Mouse (Mus musculus) limb, embryonic 12.5 days (tissue): Measurements from ENCODE around the gene Ggt6. TPM values are rescaled to one million over a fixed set of nuclear protein-coding genes. Genes with fewer than 3 reads are reported as not detected.

Source experiments
- ATAC-seq: fragments of 200-750 bp; cut with Nextera tagmentation; 2 replicates; pipeline ENCODE4 v1.8.0; 2017; ENCODE audit warnings: low read depth, moderate TSS enrichment; ENCODE audit not compliant: insufficient number of reproducible peaks, insufficient read depth, low FRiP score, low TSS enrichment
- H3K27ac ChIP-seq: fragments of 300-500 bp; sonication (generic); 2 replicates; pipeline ENCODE4 v1.5.1; 2016; ENCODE audit warnings: mild to moderate bottlenecking, moderate library complexity
- H3K27me3 ChIP-seq: fragments of 300-500 bp; sonication (generic); 2 replicates; pipeline ENCODE4 v1.6.1; 2016; ENCODE audit warnings: mild to moderate bottlenecking, moderate library complexity
- H3K36me3 ChIP-seq: fragments of 300-500 bp; sonication (generic); 2 replicates; pipeline ENCODE4 v1.6.1; 2016; ENCODE audit warnings: mild to moderate bottlenecking, moderate library complexity
- H3K4me1 ChIP-seq: fragments of 300-500 bp; sonication (generic); replicated peaks from 2 replicates; pipeline ENCODE4 v1.6.1; 2016
- H3K4me2 ChIP-seq: fragments of 300-500 bp; sonication (generic); 2 replicates; pipeline ENCODE4 v1.6.1; 2016; ENCODE audit warnings: mild to moderate bottlenecking, moderate library complexity
- H3K4me3 ChIP-seq: fragments of 300-500 bp; sonication (generic); replicated peaks from 2 replicates; pipeline ENCODE4 v1.5.1; 2016; ENCODE audit warnings: mild to moderate bottlenecking
- H3K9ac ChIP-seq: fragments of 300-500 bp; sonication (generic); replicated peaks from 2 replicates; pipeline ENCODE4 v1.6.1; 2016; ENCODE audit warnings: mild to moderate bottlenecking, moderate library complexity
- H3K9me3 ChIP-seq: fragments of 300-500 bp; sonication (generic); 2 replicates; pipeline ENCODE4 v1.6.1; 2016; ENCODE audit warnings: mild to moderate bottlenecking, moderate library complexity
- WGBS: fragments of 180-500 bp; shearing (Covaris S2); methylation state at CpG from one replicate; pipeline ENCODE4 v1.1.7; 2016; 5-methylcytosine and 5-hydroxymethylcytosine counted together
- polyA plus RNA-seq: library from polyadenylated mRNA; unstranded; fragments of >200 nt; fragmentation: Nextera tagmentation; extraction: Ambion mirVana; gene quantifications from 2 replicates; pipeline ENCODE4 v1.2.1, GENCODE M21; 2016

Ggt6 gene
- polyA plus RNA-seq, 1 experiment from 2014 or later: 0.15 TPM

DNA sequence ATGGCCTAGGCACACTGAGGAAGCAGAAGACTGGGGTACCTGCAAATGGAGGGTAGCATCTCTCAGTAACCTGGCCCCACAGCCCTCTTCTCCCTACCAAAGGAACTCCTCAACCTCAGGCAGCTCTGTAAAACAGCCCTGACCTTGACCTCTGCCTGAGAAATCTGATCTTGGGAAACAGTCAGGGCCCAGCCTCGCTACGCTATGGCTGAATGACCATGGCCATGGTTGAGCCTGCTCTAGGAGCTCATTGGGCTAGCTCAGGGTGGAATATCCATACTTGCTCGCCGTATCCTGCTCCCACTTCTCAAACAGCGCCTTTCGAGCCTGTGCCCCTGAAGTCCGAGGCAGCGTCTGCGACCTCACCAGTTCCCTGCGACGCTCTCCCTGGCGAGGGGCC is 34.3 kb upstream of the Ggt6 start:
- Histone ChIP-seq H3K4me2 (no peak overlapping the region), H3K27ac (no peak overlapping the region), H3K9ac (no peak overlapping the region), H3K4me1 (peaks cover 16% of the 10 kb centered on the region), H3K4me3 (no peak overlapping the region), H3K27me3 (peaks cover under 1% of the 10 kb centered on the region; the same call in 1 of the 2 replicates), H3K9me3 (no peaks in the 10 kb centered on the region), H3K36me3 (peaks cover 8% of the 10 kb centered on the region; the same call in 1 of the 2 replicates)
- no peak for ATAC-seq
- WGBS: 84% methylated on average over 12 of the region's 12 CpGs

DNA sequence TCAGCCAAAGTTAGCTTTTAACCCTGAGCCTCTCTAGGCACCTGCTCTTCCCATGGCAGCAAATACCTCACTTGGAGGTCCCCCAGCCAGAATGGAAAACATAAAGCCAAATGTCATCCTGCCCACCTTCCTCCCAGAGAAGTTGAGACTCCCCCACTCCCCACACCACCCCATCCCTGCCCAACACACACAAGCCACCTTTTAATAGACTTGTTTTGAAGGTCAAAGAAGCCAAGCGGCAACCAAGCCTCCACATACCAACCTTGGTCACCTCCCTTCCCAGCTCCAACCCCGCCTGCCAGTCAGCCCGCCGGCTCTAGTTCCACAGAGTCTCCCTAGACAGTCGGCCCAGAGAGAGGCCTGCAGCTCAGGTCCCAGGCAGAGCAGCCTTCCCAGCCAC is 33.3 kb upstream of the Ggt6 start:
- H3K27ac ChIP-seq: no peak overlapping the region
- WGBS: 84% methylated on average over 5 of the region's 5 CpGs
- no peak overlapping the region for H3K9ac ChIP-seq
- H3K4me3 ChIP-seq: no peak overlapping the region
- no peaks in the 10 kb centered on the region for H3K9me3 ChIP-seq
- peaks cover 8% of the 10 kb centered on the region; the same call in 1 of the 2 replicates for H3K36me3 ChIP-seq
- H3K4me1 ChIP-seq: peaks cover 15% of the 10 kb centered on the region
- H3K27me3 ChIP-seq: peaks cover 10% of the 10 kb centered on the region
- H3K4me2 ChIP-seq: no peak overlapping the region
- ATAC-seq: no peak

DNA sequence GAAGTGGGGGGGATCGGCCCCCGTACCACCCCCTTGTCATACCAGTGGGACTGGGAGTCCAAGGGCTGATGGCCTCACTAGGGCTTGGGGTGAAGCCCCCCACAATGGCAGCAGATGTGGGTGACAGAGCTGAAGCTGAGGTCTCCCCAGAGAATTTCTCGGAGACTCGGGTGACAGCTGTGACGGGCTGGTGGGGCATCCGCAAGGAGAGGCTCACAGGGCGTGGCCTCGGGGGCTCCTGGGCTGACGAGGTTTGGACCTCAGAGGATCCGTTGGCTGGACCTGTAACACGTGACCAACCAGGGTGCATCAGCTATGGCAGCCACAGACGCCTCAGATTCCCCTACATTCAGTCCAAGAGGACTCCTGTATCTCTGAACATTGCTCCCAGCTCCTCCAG is 32.4 kb upstream of the Ggt6 start:
- Histone ChIP-seq H3K36me3 (peaks cover 8% of the 10 kb centered on the region; the same call in 1 of the 2 replicates), H3K27ac (no peak overlapping the region), H3K27me3 (peaks cover 20% of the 10 kb centered on the region), H3K4me2 (no peak overlapping the region), H3K9ac (no peak overlapping the region), H3K9me3 (no peaks in the 10 kb centered on the region), H3K4me3 (no peak overlapping the region), H3K4me1 (peaks cover 23% of the 10 kb centered on the region; the same call in 1 of the 2 replicates)
- WGBS: 88% methylated on average over 12 of the region's 12 CpGs
- ATAC-seq: no peak

DNA sequence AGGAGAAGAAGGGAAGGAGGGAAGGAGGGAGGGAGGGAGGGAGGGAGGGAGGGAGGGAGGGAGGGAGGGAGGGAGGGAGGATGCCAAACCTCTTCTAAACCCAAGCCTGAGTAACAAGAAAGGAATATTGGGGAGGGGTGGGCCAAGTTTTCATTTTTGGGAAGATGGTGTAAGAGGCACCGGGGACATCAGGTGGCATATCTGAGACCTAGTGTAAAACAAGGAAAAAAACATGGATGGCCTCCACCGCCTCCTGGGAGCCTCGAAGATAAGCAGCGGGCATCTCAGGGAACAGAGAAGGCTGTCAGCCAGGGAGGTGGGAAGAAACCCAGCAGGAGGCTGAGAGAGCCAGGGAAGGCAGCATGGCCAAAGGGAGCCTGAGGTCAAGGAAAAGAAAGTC is 29.8 kb upstream of the Ggt6 start:
- Histone ChIP-seq H3K9ac (no peak overlapping the region), H3K4me1 (peaks cover 48% of the 10 kb centered on the region), H3K4me3 (no peak overlapping the region), H3K36me3 (no peaks in the 10 kb centered on the region), H3K9me3 (no peaks in the 10 kb centered on the region), H3K27me3 (peaks cover 45% of the 10 kb centered on the region), H3K27ac (no peak overlapping the region), H3K4me2 (no peak overlapping the region)
- 54% methylated on average over 4 of the region's 4 CpGs for WGBS
- ATAC-seq: no peak

DNA sequence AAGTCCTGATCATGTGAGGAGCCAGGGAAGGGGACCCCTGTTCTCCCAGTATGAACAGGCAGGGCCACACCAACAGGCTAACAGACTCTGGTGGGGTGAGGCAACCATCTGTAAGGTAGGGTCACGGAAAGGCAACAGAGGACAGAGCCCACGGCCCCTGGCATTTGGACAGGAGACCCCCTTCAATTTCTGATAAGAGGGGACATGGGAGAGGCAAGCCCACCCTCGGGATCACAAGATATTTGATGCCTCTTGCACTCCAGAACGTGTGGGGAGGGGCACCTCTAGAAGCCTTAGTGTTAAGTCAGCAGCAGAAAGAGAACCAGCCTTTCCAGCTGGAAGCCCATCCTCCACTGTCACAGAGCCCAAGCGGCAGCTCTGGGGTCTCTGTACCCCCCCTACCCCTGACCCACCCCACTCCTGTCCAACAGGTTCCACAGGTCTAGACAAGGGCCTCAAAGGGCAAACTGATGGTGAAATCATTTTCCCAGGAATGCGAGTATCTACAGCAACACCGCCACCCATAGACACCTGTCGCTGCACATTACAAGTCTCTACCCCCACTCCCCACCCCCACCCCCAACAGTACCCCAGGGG is 29.1 kb upstream of the Ggt6 start:
- peaks cover 50% of the 10 kb centered on the region for H3K27me3 ChIP-seq
- H3K9me3 ChIP-seq: no peaks in the 10 kb centered on the region
- ATAC-seq: no peak
- H3K36me3 ChIP-seq: no peaks in the 10 kb centered on the region
- no peak overlapping the region for H3K4me3 ChIP-seq
- whole genome bisulfite sequencing: 52% methylated on average over 8 of the region's 8 CpGs
- no peak overlapping the region for H3K9ac ChIP-seq
- peaks cover 55% of the 10 kb centered on the region for H3K4me1 ChIP-seq
- H3K27ac ChIP-seq: no peak overlapping the region
- H3K4me2 ChIP-seq: no peak overlapping the region

DNA sequence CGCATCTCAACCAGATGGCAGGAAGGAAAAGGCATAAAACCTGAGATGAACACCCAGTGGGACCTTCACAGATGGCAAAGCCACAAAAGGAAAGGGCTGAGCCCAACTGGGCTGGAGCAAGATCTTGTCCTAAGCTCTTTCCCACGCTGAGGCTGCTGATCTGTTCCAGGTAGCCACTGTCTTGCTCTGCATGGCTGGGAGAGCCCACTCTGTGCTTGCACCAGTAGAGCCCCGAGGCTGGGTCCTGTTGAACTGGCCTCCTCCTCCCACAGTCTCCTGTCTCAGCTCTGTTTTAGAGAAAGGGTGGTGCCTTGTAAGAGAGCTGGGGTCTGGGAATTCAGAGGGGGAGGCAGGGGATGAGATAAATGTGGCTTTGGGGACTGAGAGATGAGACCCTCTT is 28.2 kb upstream of the Ggt6 start:
- H3K27me3 ChIP-seq: peaks cover 50% of the 10 kb centered on the region
- no peak for ATAC-seq
- no peak overlapping the region for H3K27ac ChIP-seq
- H3K9ac ChIP-seq: no peak overlapping the region
- H3K9me3 ChIP-seq: no peaks in the 10 kb centered on the region
- no peak overlapping the region; the same call in 1 of the 2 replicates for H3K4me2 ChIP-seq
- no peaks in the 10 kb centered on the region for H3K36me3 ChIP-seq
- WGBS: 13% methylated on average over 3 of the region's 3 CpGs
- H3K4me1 ChIP-seq: peaks cover 57% of the 10 kb centered on the region
- H3K4me3 ChIP-seq: no peak overlapping the region

DNA sequence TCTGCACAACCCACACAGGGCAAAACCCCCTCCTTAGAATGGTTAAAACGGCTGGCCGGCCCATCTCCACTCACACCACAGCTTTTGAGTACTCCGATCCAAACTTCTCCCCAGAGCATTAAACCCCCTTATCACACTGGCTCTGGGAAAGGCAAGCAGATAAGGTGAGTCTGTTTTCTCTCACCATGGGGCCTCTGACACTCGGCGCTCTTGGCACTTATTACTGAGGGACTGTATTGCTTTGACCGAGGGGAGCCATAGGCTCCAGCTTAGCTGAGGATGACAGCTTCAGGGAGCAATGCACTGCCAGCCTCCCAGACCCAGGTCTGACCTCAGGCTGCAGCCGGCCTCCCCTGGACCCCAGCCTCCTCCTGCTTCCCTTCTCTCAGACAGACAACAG is 27.8 kb upstream of the Ggt6 start:
- H3K9me3 ChIP-seq: no peaks in the 10 kb centered on the region
- ATAC-seq: no peak
- WGBS: 9% methylated on average over 7 of the region's 7 CpGs
- no peak overlapping the region; the same call in 1 of the 2 replicates for H3K4me2 ChIP-seq
- no peak overlapping the region for H3K9ac ChIP-seq
- H3K4me1 ChIP-seq: peaks cover 57% of the 10 kb centered on the region
- no peak overlapping the region for H3K27ac ChIP-seq
- no peaks in the 10 kb centered on the region for H3K36me3 ChIP-seq
- peaks cover 50% of the 10 kb centered on the region for H3K27me3 ChIP-seq
- no peak overlapping the region for H3K4me3 ChIP-seq

DNA sequence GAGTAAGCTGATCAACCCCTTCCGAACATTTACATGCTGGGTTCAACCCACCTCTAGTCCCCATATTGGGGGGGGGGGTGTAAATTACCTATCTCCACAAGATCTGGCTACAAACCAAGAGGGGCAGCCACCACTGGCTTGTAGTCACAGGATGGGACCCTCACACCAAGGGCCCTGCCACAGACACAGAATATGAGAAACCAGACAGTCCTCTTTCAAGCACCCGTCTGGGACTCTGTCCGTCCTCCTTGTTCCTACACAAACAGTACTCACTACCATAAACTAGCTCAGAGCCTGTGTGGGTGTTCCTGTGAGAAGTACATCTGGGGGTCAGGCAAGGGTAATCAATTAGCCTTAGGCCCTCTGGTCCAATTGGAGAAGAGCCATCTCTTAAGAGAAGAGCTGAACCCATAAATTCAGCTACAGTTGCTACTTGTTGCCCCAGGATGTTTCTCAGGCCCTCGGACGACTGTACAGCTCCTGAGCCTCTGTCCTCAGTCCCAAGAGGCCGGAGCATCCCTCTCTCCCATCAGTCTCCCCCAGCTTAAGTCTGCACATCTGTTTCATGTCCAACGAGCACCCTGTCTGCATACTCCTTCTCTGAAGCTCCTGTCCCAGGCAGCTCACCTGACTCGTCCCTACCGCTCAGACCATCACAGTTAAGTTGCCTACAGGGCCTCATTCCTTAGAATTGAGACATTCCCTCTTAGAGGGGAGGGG is 26.7 kb upstream of the Ggt6 start:
- ATAC-seq: no peak
- Histone ChIP-seq H3K9ac (peak overlapping the region; percentile 31; the same call in 1 of the 2 replicates), H3K4me1 (peaks cover 60% of the 10 kb centered on the region), H3K9me3 (no peaks in the 10 kb centered on the region), H3K27me3 (peaks cover 50% of the 10 kb centered on the region), H3K4me2 (peak overlapping the region; percentile 98), H3K4me3 (0 out of 2 replicates have a peak overlapping the region, but pooled peaks have one; percentile 1), H3K27ac (no peak overlapping the region), H3K36me3 (no peaks in the 10 kb centered on the region)
- WGBS: 22% methylated on average over 9 of the region's 9 CpGs

DNA sequence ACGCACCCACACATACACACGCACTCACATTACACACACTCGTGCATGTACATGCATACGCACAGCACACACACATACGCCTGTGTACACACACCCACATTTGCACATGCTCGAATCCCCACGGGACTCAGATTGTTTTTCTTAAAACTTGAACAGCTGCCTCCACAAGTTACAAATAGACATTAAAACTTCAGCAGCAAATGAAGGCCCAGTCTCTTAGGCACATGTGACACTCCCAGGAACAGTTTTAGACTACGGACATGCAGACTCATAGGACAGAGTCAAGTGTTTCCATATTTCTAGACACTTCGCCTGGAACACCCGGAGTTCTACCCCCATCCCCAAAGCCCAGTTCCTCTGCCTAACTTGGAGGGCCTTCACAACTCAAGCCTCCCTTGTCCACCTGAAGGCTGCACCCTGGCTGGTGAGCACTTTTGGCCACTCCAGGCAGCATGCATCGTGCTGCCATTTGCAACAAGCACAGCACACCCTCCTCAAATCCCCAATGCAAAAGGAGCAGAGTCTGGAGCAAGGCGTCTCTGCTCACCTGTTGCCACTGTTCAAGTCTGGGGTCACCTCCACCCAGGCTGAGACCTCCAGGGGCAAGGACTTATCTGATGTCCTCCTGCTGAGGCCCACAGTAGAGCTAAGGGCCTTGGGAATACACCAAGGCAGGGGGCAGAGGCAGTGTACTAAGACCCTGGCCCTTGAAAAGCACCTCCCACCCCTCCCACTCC is 25.5 kb upstream of the Ggt6 start:
- H3K36me3 ChIP-seq: no peaks in the 10 kb centered on the region
- H3K27ac ChIP-seq: 0 out of 2 replicates have a peak overlapping the region, but pooled peaks have one; percentile 5
- no peak for ATAC-seq
- peak overlapping the region; percentile 69 for H3K4me3 ChIP-seq
- 56% methylated on average over 12 of the region's 12 CpGs for WGBS
- peak overlapping the region; percentile 27; the same call in 1 of the 2 replicates for H3K9ac ChIP-seq
- peak overlapping the region; percentile 98 for H3K4me2 ChIP-seq
- H3K27me3 ChIP-seq: peaks cover 54% of the 10 kb centered on the region
- no peaks in the 10 kb centered on the region for H3K9me3 ChIP-seq
- peaks cover 60% of the 10 kb centered on the region for H3K4me1 ChIP-seq

DNA sequence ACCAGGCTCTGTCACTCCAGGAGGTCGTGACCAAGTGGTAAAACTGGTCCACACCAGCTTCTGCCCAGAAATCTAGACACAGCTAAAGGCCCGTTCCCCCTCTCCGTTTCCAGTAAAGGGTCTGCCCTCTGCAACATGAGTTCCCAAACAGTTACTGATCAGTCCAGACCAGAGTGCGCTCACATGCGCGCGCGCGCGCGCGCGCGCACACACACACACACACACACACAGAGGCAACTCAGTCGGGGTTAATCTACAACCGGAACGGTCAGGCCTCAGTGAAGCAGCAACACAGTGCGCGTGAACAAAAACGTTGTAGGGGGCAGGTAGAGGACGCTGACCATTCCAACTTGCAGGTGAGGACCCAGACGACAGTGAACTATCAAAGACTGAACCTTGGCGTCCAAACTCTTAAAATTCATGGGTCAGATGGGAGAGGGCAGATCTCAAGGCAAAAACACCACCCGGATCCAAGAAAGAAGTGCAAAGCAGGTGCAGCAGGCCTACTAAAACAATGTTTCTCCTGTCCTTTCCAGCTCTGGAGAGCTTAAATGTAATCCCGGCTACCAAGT is 24.7 kb upstream of the Ggt6 start:
- Histone ChIP-seq H3K9me3 (no peaks in the 10 kb centered on the region), H3K9ac (peak overlapping the region; percentile 27; the same call in 1 of the 2 replicates), H3K27ac (no peak overlapping the region), H3K4me3 (peak overlapping the region; percentile 69), H3K4me2 (peak overlapping the region; percentile 98), H3K27me3 (peaks cover 54% of the 10 kb centered on the region), H3K4me1 (peaks cover 60% of the 10 kb centered on the region), H3K36me3 (no peaks in the 10 kb centered on the region)
- 2% methylated on average over 25 of the region's 25 CpGs for WGBS
- no peak for ATAC-seq
